Mouse (Mus musculus) layer of hippocampus, adult 2 months (tissue): ENCODE measurements around the gene Fgd3. TPM values are rescaled to one million over a fixed set of nuclear protein-coding genes. Genes with fewer than 3 reads are reported as not detected.

Experiments
- DNase-seq, 2 experiments: peaks; one replicate each; pipeline ENCODE4 v3.0.0; 2022; ENCODE audit warnings: low spot score in 2 of 2
- H3K27ac ChIP-seq: fragments of 200-600 bp; 2 replicates; pipeline ENCODE4 v1.8.1; 2022
- H3K4me3 ChIP-seq: fragments of 200-600 bp; 2 replicates; pipeline ENCODE4 v1.8.1; 2022; ENCODE audit warnings: mild to moderate bottlenecking
- CTCF ChIP-seq: fragments of 200-600 bp; conservative IDR thresholded peaks from 2 replicates; pipeline ENCODE4 v1.8.1; 2022; ENCODE audit warnings: antibody characterized with exemption, mild to moderate bottlenecking, moderate library complexity
- total RNA-seq, 2 experiments: library from RNA; stranded (reverse); gene quantifications; 2 replicates each; pipeline ENCODE4 v1.2.3; 2021

Gene Fgd3
- total RNA-seq, 2 experiments from 2014 or later, result 5.6 to 7.1 TPM

DNA sequence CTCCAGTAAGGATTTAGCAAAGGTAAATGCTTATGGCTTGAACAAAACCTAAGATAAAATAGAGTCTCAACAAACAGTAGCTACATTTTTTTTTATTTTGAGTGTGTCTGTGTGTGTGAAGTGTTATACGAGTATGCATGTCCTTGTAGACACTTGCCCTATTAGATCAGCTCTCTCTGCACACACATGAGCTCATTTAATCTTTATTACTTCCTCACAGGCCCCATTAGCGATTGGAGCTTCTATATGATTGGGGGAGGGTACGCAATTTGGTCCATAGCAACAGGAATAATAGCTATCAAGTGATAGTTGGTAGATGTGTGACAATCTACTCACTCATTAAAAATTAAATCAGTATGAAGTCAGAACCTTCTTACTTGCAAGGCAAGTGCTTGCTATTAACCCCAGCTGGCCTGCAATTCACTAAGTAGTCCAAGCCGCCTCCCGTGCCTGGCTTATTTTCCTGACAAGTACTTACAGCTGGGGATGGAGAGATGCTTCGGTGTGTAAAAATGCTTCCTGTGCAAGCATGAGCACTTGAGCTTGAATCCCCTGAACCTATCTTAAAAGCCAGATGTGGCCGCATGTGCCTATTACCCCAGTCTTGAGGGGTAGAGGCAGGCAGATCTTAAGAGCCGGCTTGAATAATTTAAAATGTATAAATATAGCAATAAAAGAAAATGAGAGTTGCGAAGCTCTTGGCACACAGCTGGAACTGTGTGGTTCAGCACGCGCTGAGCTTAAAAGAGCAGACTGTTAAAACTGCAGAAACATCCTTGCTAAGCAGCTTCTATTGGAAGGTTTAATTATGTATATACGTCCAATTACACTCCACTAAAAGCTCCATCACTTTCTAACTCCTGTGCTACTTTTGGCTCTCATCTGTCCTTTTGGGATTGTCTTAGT is 15.2 kb upstream of the Fgd3 start:
- DNase-seq, result no peak
- no peak overlapping the region for H3K27ac ChIP-seq
- no peak for TF ChIP-seq CTCF
- no peak overlapping the region for H3K4me3 ChIP-seq

DNA sequence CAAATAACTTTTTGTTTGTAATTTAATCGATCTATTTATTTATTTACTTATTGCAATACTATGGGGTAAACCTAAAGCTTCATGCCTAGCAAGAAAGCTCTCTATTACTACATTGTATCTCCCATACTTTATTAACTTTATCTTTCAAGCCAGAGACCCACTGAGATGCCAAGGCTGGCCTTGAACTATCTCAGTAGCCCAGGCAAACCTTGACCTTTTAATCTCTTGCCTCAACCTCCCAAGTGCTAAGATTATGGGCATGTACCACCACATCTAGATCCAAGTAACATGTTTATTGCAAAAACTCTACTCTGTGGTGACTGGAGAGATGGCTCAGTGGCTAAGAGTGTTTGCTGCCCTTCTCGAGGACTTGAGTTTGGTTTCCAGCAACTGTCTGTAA is 13.1 kb upstream of the Fgd3 start:
- TF ChIP-seq CTCF, result no peak
- Histone ChIP-seq H3K4me3 (no peak overlapping the region), H3K27ac (no peak overlapping the region)
- DNase-seq, result no peak

DNA sequence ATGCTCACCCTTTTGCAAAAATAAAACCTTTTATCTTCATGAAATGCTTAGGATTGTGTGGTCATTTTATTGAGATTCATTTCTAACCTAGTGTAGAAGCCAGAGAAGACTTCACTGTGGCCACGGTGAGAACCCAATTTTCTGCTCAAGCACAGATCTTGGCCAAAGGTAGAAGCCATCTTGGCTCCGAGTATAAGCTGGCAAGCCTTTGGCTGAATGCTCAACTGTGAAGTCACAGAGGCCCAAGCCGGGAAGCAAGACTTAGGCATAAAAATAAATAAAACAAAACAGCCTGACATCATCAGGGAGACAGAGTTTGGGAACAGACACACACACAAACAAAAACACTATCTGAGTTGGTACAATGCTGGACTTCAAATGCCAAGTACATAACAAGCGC is 8.0 kb upstream of the Fgd3 start:
- no peak for TF ChIP-seq CTCF
- no peak for DNase-seq
- no peak overlapping the region for H3K27ac ChIP-seq
- no peak overlapping the region for H3K4me3 ChIP-seq

DNA sequence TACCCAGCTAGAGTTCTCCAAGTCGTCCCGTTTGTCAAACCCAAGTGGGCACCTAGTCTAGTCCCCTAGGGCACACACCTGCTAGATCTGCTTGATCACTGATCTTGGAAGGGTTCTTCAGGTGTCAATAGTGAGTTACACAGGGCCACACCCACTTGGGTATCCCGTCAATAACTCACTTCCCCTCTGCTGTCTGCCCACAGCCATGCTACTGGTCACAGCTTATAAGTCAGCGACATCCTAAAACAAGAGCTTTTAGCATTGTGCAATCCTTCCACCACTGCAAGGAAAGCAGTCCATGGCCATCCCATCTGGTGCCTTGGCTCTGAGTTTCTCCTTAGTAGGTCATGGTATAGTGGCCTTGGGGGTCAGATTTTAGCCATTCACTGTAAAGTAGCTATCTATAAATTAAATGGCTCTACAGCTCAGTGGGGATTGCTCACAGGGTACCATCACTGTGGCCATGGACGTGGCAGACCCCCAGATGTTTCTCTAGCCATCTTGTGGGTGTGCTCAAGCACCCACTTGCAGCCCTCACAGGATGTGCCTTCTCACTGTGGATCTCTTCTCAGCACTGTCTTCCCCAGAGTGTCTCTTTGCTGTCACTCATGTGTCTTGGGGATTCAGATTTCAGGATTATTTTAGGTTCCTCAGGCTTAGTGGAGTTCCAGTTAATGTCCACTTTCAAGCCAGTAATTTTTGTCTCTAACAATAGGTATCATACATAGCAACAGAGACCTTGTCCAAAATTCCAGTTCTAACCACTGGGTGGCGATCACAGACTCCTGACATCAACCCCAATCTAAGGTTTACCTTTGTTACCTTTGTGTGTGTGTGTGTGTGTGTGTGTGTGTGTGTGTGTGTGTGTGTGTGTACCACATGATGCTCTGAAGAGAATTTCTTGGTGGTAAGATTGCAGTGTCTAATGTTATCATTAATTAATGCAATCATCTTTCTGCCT is 6.4 kb upstream of the Fgd3 start:
- peak; percentile 77 for TF ChIP-seq CTCF
- H3K4me3 ChIP-seq, result no peak overlapping the region
- no peak overlapping the region for H3K27ac ChIP-seq
- peak in 1 of 2 experiments; percentile 49 for DNase-seq

DNA sequence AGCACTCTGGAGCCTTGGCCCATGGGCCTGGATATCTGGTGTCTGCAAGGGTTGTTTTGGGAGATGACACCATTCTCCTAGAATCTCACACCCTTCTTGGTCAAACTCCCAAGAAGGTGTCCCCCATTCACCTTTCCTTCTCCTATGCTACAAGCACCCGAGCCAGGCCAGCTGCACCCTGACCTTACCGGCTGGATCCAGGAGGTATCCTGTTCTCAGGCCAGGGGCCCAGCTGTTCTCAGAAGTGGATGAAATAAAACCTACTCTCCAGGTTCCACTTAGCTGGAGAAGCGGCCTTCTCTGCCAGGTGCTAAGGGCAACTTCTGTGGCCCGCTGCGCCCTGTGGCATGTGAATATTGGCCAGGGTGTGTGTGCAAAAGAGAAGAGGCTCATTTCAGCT is 4.8 kb upstream of the Fgd3 start:
- TF ChIP-seq CTCF, result no peak
- Histone ChIP-seq H3K27ac (no peak overlapping the region), H3K4me3 (no peak overlapping the region)
- DNase-seq, result no peak

- TF ChIP-seq CTCF, result no peak
- H3K27ac ChIP-seq, result no peak overlapping the region
- no peak for DNase-seq
- H3K4me3 ChIP-seq, result no peak overlapping the region
These were observed 2.6 kb upstream of the Fgd3 start for GRCm38 (mm10) chr13:49322739-49323138.

GRCm38 (mm10) chr13:49322169-49322568 is 2.1 kb upstream of the Fgd3 start:
- no peak for TF ChIP-seq CTCF
- Histone ChIP-seq H3K27ac (peak overlapping the region; percentile 51; the same call in 1 of the 2 replicates), H3K4me3 (no peak overlapping the region)
- no peak for DNase-seq

- DNase-seq, result no peak
- TF ChIP-seq CTCF, result no peak
- Histone ChIP-seq H3K27ac (no peak overlapping the region), H3K4me3 (no peak overlapping the region)
These were observed 1.3 kb upstream of the Fgd3 start for GRCm38 (mm10) chr13:49321452-49321851.

- no peak for DNase-seq
- Histone ChIP-seq H3K27ac (peak overlapping the region; percentile 70; the same call in 1 of the 2 replicates), H3K4me3 (peak overlapping the region; percentile 53)
- no peak for TF ChIP-seq CTCF
These were observed 403 bp upstream of the Fgd3 start for GRCm38 (mm10) chr13:49320514-49320913.

GRCm38 (mm10) chr13:49317914-49318313 is 2.2 kb downstream of the Fgd3 start:
- no peak overlapping the region for H3K4me3 ChIP-seq
- no peak for DNase-seq
- TF ChIP-seq CTCF, result no peak
- H3K27ac ChIP-seq, result peak overlapping the region; percentile 73; the same call in 1 of the 2 replicates

DNA sequence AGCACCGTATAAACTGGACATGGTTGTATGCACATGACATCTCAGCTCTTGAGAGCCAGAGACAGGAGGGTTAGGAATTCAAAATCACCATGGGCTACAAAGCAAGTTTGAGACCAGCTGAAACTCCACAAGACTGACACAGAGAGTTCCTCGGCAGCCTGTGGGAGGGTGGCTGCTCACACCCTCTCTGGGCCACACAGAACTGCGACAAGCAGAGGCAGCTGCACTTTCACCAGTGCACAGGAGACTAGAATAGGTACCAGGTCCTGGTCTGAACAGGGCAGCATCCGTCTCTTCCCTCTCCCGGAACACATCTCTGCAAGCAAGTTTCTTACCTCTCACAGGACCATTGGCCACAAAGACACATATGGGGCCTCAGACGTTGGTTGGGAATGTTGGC is 2.6 kb downstream of the Fgd3 start:
- DNase-seq, result no peak
- H3K4me3 ChIP-seq, result no peak overlapping the region
- no peak for TF ChIP-seq CTCF
- H3K27ac ChIP-seq, result peak overlapping the region; percentile 73

- DNase-seq, result no peak
- no peak for TF ChIP-seq CTCF
- peak overlapping the region; percentile 73 for H3K27ac ChIP-seq
- H3K4me3 ChIP-seq, result no peak overlapping the region
These were observed 3.5 kb downstream of the Fgd3 start for GRCm38 (mm10) chr13:49316386-49317162.
